Mouse (Mus musculus) hindbrain, embryonic 10.5 days (tissue): ENCODE measurements around the gene Cables2. TPM values are rescaled to one million over a fixed set of nuclear protein-coding genes. Genes with fewer than 3 reads are reported as not detected.
A peak's percentile ranks its signal among the peaks of the same experiment; 100 is the strongest.

ENCODE experiments used
- DNase-seq: peaks from one replicate; pipeline ENCODE4 v3.0.0-alpha.2; 2017; ENCODE audit warnings: low spot score
- H3K27ac ChIP-seq: fragments of 300-500 bp; sonication (generic); 2 replicates; pipeline ENCODE4 v1.5.1; 2016; ENCODE audit warnings: mild to moderate bottlenecking, moderate library complexity
- H3K27me3 ChIP-seq: fragments of 300-500 bp; sonication (generic); 2 replicates; pipeline ENCODE4 v1.6.1; 2016; ENCODE audit warnings: mild to moderate bottlenecking; ENCODE audit not compliant: poor library complexity, insufficient read depth, severe bottlenecking
- H3K36me3 ChIP-seq: fragments of 300-500 bp; sonication (generic); 2 replicates; pipeline ENCODE4 v1.6.1; 2016; ENCODE audit warnings: mild to moderate bottlenecking, moderate library complexity
- H3K4me1 ChIP-seq: fragments of 300-500 bp; sonication (generic); replicated peaks from 2 replicates; pipeline ENCODE4 v1.6.1; 2016; ENCODE audit warnings: mild to moderate bottlenecking
- H3K4me3 ChIP-seq: fragments of 300-500 bp; sonication (generic); 2 replicates; pipeline ENCODE4 v1.5.1; 2016; ENCODE audit warnings: mild to moderate bottlenecking, moderate library complexity
- H3K9me3 ChIP-seq: fragments of 300-500 bp; sonication (generic); 2 replicates; pipeline ENCODE4 v1.6.1; 2016; ENCODE audit warnings: mild to moderate bottlenecking, moderate library complexity
- WGBS: fragments of 180-500 bp; shearing (Covaris S2); methylation state at CpG from one replicate; pipeline ENCODE4 v1.1.7; 2016; 5-methylcytosine and 5-hydroxymethylcytosine counted together
- polyA plus RNA-seq: library from polyadenylated mRNA; unstranded; fragments of >200 nt; fragmentation: Nextera tagmentation; extraction: Ambion mirVana; gene quantifications from 2 replicates; pipeline ENCODE4 v1.2.1, GENCODE M21; 2016

Cables2 gene
- polyA plus RNA-seq: 12.6 and 16.0 TPM in 2 replicates

DNA sequence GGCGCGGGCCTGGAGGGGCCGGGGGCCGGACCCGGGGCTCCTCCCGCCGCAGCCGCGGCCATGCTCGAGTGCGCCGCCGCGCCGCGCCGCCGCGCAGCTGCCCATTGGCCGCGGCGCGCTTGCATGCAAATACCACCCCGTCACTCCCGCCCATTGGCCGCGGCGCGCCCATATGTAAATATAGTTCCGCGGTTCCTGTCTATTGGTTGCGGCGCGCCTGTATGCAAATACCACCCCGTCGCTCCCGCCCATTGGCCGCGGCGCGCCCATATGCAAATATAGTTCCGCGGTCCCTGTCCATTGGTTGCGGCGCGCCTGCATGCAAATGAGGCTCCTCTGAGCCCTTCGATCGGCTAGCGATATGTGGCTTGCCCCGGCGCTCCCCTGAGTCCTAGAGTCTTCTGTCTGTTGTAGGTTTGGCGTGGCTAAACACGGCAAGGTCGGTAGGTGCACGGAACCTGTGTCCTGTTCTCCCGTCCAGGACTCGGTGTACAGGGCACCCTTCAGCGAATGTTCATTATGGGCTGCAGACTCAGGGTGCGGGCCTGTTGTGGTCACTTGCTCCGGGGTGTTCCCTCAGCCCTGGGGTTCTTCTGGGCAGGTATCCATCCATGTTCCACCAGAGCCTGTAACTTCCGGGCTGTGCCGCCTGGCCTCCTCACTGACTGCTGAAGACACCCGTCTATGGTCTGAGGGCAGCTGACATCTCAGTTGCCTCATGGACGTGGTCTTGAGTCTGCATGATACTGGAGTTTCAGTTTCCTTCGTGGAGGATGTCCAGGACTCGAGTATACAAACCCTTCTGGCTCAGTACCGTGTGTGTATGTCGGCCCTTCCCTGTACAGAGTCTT is at the start of gene Cables2:
Gene Cables2, minus strand, starts transcription at position 103 of the 851 bp plus-strand sequence.
- Histone ChIP-seq H3K27me3 (peaks cover 30% of the 10 kb centered on the region), H3K36me3 (peaks cover 24% of the 10 kb centered on the region), H3K27ac (peak within 1 kb of the TSS; percentile 95), H3K4me3 (peak within 1 kb of the TSS; percentile 93), H3K4me1 (peaks cover 54% of the 10 kb centered on the region), H3K9me3 (no peaks in the 10 kb centered on the region)
- peak; percentile 97 for DNase-seq
- WGBS: 8% methylated on average over 68 of the region's 68 CpGs

DNA sequence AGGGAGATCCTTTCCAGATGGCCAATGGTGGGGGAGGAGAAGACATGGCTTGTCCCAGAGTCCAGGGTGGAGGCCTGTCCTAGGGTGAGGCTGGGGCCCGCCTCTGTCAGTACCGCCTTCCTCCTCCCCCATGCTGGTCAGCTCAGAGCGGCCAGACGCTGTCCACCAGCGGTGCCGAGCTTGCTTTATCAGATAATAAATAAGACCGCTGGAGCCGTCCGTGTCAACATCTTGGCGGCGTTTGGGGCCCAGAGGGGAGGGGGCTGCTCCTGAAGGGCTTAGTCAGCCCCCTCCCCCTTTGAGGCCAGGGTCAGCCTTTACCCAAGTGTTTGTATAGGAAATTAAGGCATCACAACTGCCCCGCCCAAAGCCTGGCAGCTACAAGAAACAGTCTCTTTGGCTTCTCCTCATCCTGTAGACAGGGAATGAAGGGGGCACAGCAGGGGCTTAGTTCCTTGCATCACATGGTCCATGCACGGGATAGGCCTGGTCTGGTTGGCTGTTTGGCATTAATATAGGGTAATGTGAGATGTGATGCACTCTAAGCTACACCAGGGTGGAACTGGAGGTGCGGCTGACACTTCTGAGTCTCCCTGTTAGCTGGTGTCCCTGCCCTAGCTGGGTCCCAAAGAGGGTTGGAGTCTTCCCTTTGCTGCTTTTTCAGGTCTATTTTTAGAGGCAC is 49.5 kb upstream of the Cables2 start:
- no peak for DNase-seq
- Histone ChIP-seq H3K4me3 (no peak overlapping the region), H3K9me3 (no peaks in the 10 kb centered on the region), H3K27me3 (peaks cover 10% of the 10 kb centered on the region; the same call in 1 of the 2 replicates), H3K36me3 (no peaks in the 10 kb centered on the region), H3K27ac (no peak overlapping the region), H3K4me1 (peaks cover 17% of the 10 kb centered on the region)
- WGBS: 24% methylated on average over 14 of the region's 14 CpGs

GRCm38 (mm10) chr2:180320216-180320615 is 46.9 kb upstream of the Cables2 start:
- H3K4me1 ChIP-seq: peaks cover 17% of the 10 kb centered on the region
- H3K9me3 ChIP-seq: no peaks in the 10 kb centered on the region
- no peak overlapping the region for H3K27ac ChIP-seq
- WGBS: 71% methylated on average over 4 of the region's 4 CpGs
- H3K27me3 ChIP-seq: peaks cover 15% of the 10 kb centered on the region; the same call in 1 of the 2 replicates
- no peaks in the 10 kb centered on the region for H3K36me3 ChIP-seq
- DNase-seq: no peak
- H3K4me3 ChIP-seq: no peak overlapping the region

DNA sequence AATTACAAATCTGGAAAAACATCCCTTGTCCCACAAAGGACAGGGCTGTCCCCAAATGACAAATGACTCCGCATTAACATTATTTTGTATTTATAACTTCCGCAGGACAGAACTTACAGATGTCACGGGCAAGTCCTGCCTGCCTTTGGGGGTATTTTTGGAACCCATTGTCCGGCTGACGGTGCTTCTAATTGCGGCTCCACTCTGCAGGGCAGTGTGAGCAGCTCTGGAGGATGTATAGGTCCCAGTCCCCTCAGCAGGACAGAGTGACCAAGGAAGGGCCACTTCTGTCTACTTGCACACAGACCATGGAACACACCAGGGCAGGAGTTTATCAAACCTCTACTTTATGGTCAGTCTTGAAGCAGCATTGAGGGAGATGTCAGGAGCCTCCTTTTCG is 44.3 kb upstream of the Cables2 start:
- Histone ChIP-seq H3K4me1 (peaks cover 9% of the 10 kb centered on the region), H3K36me3 (no peaks in the 10 kb centered on the region), H3K27ac (no peak overlapping the region), H3K9me3 (no peaks in the 10 kb centered on the region), H3K4me3 (no peak overlapping the region), H3K27me3 (peaks cover 12% of the 10 kb centered on the region; the same call in 1 of the 2 replicates)
- DNase-seq: no peak
- 85% methylated on average over 7 of the region's 7 CpGs for WGBS

DNA sequence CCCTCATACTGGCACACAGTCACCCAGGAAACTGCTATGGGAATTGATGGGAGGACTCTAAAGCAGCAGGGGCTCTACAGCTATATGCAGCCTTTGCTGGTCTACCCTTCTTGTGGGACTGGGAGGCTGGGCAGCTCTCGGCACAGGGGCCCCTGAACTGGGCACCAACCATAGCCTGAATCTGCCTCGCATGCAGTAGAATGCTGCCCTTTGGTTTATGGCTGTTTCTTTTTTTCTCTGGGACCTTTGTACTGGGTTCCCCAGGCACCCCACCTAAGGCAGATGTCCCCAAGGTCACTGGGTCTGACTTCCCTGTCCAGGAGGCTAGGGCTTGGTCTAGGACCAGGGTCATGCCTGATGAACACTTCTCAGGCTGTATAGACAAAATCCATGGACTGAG is 41.0 kb upstream of the Cables2 start:
- peaks cover 12% of the 10 kb centered on the region; the same call in 1 of the 2 replicates for H3K27me3 ChIP-seq
- H3K4me3 ChIP-seq: no peak overlapping the region
- no peak overlapping the region for H3K27ac ChIP-seq
- WGBS: 85% methylated on average over 2 of the region's 2 CpGs
- H3K4me1 ChIP-seq: no peaks in the 10 kb centered on the region
- no peaks in the 10 kb centered on the region for H3K9me3 ChIP-seq
- no peak for DNase-seq
- no peaks in the 10 kb centered on the region for H3K36me3 ChIP-seq

DNA sequence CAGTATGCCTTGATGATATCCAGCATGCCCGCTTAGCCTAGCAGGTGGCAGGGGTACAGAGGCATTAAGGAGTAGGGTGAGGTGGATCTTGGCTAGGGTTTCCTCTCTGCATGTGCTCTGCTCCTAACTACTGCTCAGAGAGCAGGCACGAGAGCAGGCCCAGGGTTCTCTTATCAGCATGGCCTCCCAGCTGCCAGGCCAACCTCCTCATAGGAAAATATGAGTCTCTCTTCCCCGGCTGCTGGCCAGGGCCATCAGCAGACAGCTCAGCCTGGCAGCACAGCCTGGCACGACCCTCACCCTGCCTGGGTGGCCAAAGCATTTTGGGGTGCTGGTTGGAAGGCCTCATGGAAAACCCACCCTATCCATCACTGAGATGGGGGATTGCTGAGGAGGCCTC is 37.9 kb upstream of the Cables2 start:
- Histone ChIP-seq H3K27me3 (no peaks in the 10 kb centered on the region; the same call in 1 of the 2 replicates), H3K9me3 (no peaks in the 10 kb centered on the region), H3K36me3 (no peaks in the 10 kb centered on the region), H3K4me3 (no peak overlapping the region), H3K27ac (no peak overlapping the region), H3K4me1 (no peaks in the 10 kb centered on the region)
- no peak for DNase-seq
- 81% methylated on average over 4 of the region's 4 CpGs for WGBS

GRCm38 (mm10) chr2:180307680-180308079 is 34.4 kb upstream of the Cables2 start:
- no peaks in the 10 kb centered on the region for H3K4me1 ChIP-seq
- H3K9me3 ChIP-seq: no peaks in the 10 kb centered on the region
- no peak for DNase-seq
- WGBS: 57% methylated on average over 2 of the region's 2 CpGs
- H3K36me3 ChIP-seq: no peaks in the 10 kb centered on the region
- H3K27me3 ChIP-seq: no peaks in the 10 kb centered on the region; the same call in 1 of the 2 replicates
- no peak overlapping the region for H3K4me3 ChIP-seq
- H3K27ac ChIP-seq: no peak overlapping the region

DNA sequence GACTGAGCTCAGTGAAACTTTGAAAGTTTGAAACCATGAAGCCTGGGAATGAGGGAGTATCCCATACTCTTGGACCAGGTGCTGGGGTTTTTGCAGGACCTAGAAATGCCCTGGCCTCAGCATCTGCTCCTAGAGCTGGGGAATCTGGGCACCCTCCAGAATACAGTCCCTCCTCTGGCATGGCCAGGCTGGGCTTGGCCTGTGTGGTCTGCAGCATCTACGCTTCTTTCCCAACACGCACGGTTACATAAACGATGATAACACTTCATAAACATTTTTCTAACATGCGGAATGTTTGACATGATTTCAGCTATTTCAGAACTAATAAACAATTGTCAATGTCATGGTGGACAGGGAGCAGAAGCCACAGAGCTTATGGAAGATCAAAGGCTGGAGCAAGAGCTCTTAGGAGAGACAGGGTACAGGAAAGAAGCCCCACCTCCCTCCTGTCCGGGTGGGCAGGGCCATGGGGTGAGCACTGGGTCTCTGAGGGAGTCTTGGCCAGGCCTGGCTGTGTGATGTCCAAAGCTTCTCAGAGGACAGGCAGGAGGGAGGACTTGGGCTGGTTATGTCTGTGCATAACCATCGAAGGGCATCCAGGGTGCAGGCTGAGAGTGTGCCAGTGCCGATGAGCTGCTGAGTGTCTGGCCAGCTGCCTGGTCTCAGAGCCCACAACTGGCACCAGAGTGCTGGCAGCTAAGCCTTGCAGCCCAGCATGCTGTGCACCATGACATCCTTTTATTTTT is 33.3 kb upstream of the Cables2 start:
- DNase-seq: no peak
- H3K27ac ChIP-seq: no peak overlapping the region
- H3K9me3 ChIP-seq: no peaks in the 10 kb centered on the region
- no peaks in the 10 kb centered on the region for H3K4me1 ChIP-seq
- H3K27me3 ChIP-seq: no peaks in the 10 kb centered on the region; the same call in 1 of the 2 replicates
- H3K36me3 ChIP-seq: no peaks in the 10 kb centered on the region
- H3K4me3 ChIP-seq: no peak overlapping the region
- 91% methylated on average over 8 of the region's 8 CpGs for WGBS

GRCm38 (mm10) chr2:180306009-180306408 is 32.7 kb upstream of the Cables2 start:
- DNase-seq: no peak
- no peaks in the 10 kb centered on the region for H3K4me1 ChIP-seq
- H3K27ac ChIP-seq: no peak overlapping the region
- H3K4me3 ChIP-seq: no peak overlapping the region
- no peaks in the 10 kb centered on the region; the same call in 1 of the 2 replicates for H3K27me3 ChIP-seq
- WGBS: 74% methylated on average over 2 of the region's 2 CpGs
- H3K36me3 ChIP-seq: no peaks in the 10 kb centered on the region
- no peaks in the 10 kb centered on the region for H3K9me3 ChIP-seq

- no peaks in the 10 kb centered on the region for H3K4me1 ChIP-seq
- H3K36me3 ChIP-seq: no peaks in the 10 kb centered on the region
- no peak for DNase-seq
- H3K27ac ChIP-seq: no peak overlapping the region
- no peaks in the 10 kb centered on the region for H3K9me3 ChIP-seq
- H3K27me3 ChIP-seq: no peaks in the 10 kb centered on the region; the same call in 1 of the 2 replicates
- 94% methylated on average over 3 of the region's 3 CpGs for WGBS
- H3K4me3 ChIP-seq: no peak overlapping the region
Measured at GRCm38 (mm10) chr2:180305490-180305889, 32.2 kb upstream of the Cables2 start.

DNA sequence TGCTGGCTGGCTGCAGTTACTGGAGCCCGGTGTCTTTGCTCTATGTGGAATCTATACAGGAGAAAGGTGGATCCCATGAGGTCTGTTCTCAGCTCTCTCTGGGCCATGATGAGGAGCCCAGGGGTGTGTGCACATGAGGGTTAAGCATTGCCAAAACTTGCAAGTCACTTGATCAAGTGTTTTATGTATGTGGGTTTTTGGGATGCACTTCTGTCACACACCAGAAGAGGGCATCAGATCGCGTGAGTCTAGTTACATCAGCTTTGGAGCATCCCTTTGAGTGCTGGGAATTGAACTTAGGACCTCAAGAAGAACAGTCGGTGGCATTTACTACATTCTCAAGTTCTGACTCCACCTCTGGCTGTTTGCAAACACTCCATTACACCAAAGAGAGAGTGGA is 31.3 kb upstream of the Cables2 start:
- H3K36me3 ChIP-seq: no peaks in the 10 kb centered on the region
- DNase-seq: no peak
- H3K4me3 ChIP-seq: no peak overlapping the region
- WGBS: 62% methylated on average over 4 of the region's 4 CpGs
- no peaks in the 10 kb centered on the region for H3K4me1 ChIP-seq
- no peak overlapping the region for H3K27ac ChIP-seq
- no peaks in the 10 kb centered on the region; the same call in 1 of the 2 replicates for H3K27me3 ChIP-seq
- no peaks in the 10 kb centered on the region for H3K9me3 ChIP-seq

DNA sequence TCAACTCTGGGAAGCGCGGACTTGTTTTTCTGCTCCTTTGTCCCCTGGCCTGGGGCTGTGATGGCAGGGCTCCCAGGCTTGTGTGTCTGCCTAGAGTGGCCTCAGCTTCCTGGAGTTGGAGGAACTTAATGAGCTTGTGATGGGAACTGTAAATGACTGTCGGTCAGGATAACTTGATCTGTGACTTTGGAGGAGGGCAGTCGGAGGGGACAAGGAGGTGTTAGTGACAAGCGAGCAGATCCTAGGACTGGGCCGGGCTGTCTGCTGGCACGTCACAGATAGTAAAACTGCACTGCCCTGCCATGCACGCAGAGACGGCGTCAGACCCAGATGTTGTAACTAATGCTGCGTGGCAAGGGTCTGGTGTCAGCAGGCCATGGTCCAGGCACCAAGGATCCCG is 30.2 kb upstream of the Cables2 start:
- H3K9me3 ChIP-seq: no peaks in the 10 kb centered on the region
- no peaks in the 10 kb centered on the region; the same call in 1 of the 2 replicates for H3K27me3 ChIP-seq
- no peaks in the 10 kb centered on the region for H3K4me1 ChIP-seq
- DNase-seq: no peak
- no peak overlapping the region for H3K4me3 ChIP-seq
- H3K27ac ChIP-seq: no peak overlapping the region
- no peaks in the 10 kb centered on the region for H3K36me3 ChIP-seq
- WGBS: 89% methylated on average over 12 of the region's 12 CpGs
